Mouse (Mus musculus) 416B (cell line): ENCODE data around the gene Olfr1173.

Source experiments
- DNase-seq: peaks from one replicate; pipeline ENCODE4 v3.0.0; 2011; ENCODE audit warnings: low read depth

The Olfr1173 gene

DNA sequence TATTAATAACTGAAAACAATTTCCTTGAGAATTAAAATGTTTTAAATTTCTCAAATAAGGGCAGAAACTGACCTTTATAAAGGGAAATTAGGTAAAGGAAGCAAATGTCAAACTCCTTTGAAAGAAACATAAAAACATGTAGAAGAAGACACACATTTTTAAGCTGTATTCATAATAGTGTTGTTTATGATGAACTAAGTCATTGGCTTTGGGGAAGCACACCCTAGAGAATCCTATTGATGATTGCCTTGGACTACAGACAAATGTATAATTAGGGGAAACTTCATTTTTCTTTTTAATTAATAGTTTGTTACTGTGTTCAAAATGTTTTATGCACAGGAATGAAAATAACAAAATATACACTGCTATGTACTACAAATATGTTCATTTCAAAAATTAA is at the start of gene Olfr1173:
TSS of gene Olfr1173 (minus strand) at position 101 of the 400 bp plus-strand sequence.
- DNase-seq: no peak

DNA sequence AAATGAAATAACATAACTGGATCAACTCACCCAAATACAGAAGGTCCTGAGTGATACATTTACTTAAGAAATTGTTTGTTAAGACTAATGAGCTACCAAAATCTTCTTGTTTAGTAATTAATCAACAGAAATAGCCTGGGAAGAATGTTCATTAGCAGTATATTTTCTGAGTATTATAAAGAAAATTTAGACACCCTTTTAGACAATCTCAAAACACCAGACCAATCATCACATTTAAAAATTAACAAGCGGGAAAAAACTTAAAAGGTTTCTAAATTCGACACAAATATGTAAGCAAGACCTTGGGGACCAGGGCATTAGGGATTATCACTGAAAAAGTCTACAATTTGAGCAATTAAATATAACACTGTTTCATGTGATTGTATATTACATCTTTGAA is 47.4 kb upstream of the Olfr1173 start, which contains the start of gene Olfr1175-ps:
TSS of gene Olfr1175-ps (minus strand) at position 101 of the 400 bp plus-strand sequence.
- no peak for DNase-seq

DNA sequence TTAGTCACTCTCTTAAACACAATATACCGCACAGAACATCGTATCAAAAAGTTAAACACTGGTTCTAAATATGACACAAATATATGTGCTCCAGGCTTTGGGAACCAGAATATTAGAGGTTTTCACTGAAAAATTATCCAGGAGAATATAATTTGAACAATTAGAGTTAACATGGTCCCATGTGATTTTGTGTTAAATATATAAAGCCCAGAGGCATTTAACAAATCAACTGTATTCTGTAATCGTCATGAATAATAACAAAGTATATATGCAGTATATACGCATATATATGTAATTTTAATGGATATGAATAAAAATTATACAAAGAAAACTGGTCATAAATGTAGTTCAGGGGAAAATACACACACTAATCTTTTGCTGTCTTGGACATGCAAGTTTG is 35.4 kb upstream of the Olfr1173 start, which contains the start of gene Olfr1174-ps:
TSS of gene Olfr1174-ps (minus strand) at position 101 of the 400 bp plus-strand sequence.
- DNase-seq: no peak

DNA sequence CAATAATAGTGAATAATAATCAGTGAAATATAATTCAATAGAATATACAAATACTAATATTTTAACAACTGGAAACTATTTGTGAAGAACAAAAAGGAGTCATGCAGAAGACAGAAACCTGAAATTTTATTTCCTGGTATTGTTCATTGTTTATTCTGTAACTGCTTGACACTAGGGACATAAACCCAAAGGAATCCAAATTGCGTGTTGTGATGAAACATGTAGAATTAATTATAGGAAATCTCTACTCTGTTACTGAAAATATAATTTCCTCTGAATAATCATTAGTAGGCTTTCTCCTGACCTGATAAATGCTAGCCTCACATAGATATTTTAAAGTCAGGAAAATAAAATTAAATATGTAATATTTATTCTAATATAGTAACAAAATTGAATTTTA is 51.4 kb downstream of the Olfr1173 start, which contains the start of gene Olfr1170:
TSS of gene Olfr1170 (minus strand) at position 101 of the 400 bp plus-strand sequence.
- no peak for DNase-seq
